Mouse (Mus musculus) forebrain, embryonic 10.5 days (tissue): ENCODE measurements around the gene Arfrp1. TPM values are rescaled to one million over a fixed set of nuclear protein-coding genes. Genes with fewer than 3 reads are reported as not detected.

Source experiments
- DNase-seq: peaks from one replicate; pipeline ENCODE4 v3.0.0-alpha.2; 2017; ENCODE audit warnings: low spot score; ENCODE audit errors: extremely low spot score
- H3K27ac ChIP-seq: fragments of 300-500 bp; sonication (generic); 2 replicates; pipeline ENCODE4 v1.5.1; 2016; ENCODE audit warnings: mild to moderate bottlenecking
- H3K27me3 ChIP-seq: fragments of 300-500 bp; sonication (generic); 2 replicates; pipeline ENCODE4 v1.6.1; 2016; ENCODE audit warnings: mild to moderate bottlenecking; ENCODE audit not compliant: poor library complexity, severe bottlenecking
- H3K36me3 ChIP-seq: fragments of 300-500 bp; sonication (generic); replicated peaks from 2 replicates; pipeline ENCODE4 v1.6.1; 2016; ENCODE audit warnings: mild to moderate bottlenecking, moderate library complexity
- H3K4me1 ChIP-seq: fragments of 300-500 bp; sonication (generic); 2 replicates; pipeline ENCODE4 v1.6.1; 2016
- H3K4me3 ChIP-seq: fragments of 300-500 bp; sonication (generic); 2 replicates; pipeline ENCODE4 v1.5.1; 2016; ENCODE audit warnings: mild to moderate bottlenecking, moderate library complexity
- H3K9me3 ChIP-seq: fragments of 300-500 bp; sonication (generic); 2 replicates; pipeline ENCODE4 v1.6.1; 2016; ENCODE audit warnings: mild to moderate bottlenecking, moderate library complexity
- WGBS: fragments of 180-500 bp; shearing (Covaris S2); methylation state at CpG from one replicate; pipeline ENCODE4 v1.1.7; 2016; 5-methylcytosine and 5-hydroxymethylcytosine counted together
- polyA plus RNA-seq: library from polyadenylated mRNA; unstranded; fragments of >200 nt; fragmentation: Nextera tagmentation; extraction: Ambion mirVana; gene quantifications from 2 replicates; pipeline ENCODE4 v1.2.1, GENCODE M21; 2016

The Arfrp1 gene
- polyA plus RNA-seq, 1 experiment from 2014 or later = 84.5 TPM

DNA sequence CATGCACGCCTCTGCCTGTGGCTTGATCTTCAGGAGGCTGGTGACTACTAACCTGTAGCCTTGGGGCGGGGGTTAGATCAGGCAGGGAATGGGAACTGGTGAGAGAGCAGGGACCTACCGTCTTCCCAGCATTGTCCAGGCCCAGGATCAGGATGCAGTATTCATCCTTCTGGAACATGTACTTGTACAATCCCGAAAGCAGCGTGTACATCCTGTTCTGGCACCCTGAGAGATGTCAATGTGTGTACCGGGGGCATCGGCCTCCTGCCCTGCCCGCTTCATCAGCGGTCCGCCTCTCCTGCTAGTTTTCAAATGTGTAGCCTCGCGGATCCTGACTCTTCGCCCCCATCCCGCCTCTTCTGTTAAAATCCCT is 731 bp downstream of the Arfrp1 start:
- peak overlapping the region; percentile 95 for H3K27ac ChIP-seq
- 14% methylated on average over 14 of the region's 14 CpGs for WGBS

DNA sequence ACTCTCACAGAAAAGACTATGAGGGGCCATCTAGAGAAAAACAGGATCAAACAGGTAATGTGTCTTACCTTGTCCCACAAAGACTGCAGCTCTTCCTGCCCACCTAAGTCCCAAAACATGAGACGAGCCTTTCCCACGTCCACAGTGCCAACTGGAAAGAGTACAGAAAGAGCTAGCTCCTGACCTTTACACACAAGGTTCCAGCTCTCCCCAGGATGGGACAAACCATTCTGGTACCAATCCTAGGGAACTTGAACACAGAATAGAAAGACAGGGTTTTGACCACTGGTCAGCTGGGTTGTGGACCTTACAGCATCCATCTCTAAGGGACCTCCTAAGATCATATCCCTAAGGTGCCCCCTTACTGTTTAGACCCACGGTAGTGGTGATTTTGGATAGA is 1.3 kb downstream of the Arfrp1 start:
- H3K27ac ChIP-seq = peak overlapping the region; percentile 95
- H3K36me3 ChIP-seq = peaks cover 65% of the 10 kb centered on the region
- peaks cover 45% of the 10 kb centered on the region for H3K4me1 ChIP-seq
- no peaks in the 10 kb centered on the region for H3K27me3 ChIP-seq
- 77% methylated on average over 3 of the region's 3 CpGs for WGBS
- H3K4me3 ChIP-seq = peak overlapping the region; percentile 92
- H3K9me3 ChIP-seq = no peaks in the 10 kb centered on the region
- no peak for DNase-seq

More for the DNA sequence above, 731 bp downstream of the Arfrp1 start:
- Histone ChIP-seq H3K9me3 (no peaks in the 10 kb centered on the region), H3K4me1 (peaks cover 46% of the 10 kb centered on the region), H3K27me3 (no peaks in the 10 kb centered on the region), H3K4me3 (peak overlapping the region; percentile 92), H3K36me3 (peaks cover 65% of the 10 kb centered on the region)
- no peak for DNase-seq

DNA sequence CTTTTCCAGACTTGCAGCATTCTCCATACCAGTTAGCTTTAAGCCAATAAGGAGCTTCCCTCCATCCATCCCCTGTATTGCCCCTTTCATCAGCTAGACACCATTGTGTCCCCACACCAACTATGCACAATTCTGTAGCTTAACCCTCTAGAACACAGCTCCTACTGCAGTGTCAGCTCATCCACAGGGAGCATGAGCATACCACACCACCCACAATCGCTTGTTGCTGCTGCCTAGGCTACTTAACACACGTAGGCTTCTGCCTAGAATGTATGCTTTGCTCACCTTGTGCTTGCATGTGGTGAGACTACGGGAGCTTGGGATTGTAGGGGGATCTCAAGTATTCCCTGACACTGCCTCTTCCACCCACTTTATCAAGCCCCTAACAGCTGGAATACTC is 8.4 kb downstream of the Arfrp1 start:
- H3K36me3 ChIP-seq = peaks cover 100% of the 10 kb centered on the region
- H3K4me1 ChIP-seq = no peaks in the 10 kb centered on the region
- 90% methylated on average over 3 of the region's 3 CpGs for WGBS
- H3K27ac ChIP-seq = no peak overlapping the region
- no peak overlapping the region for H3K4me3 ChIP-seq
- H3K27me3 ChIP-seq = no peaks in the 10 kb centered on the region
- no peaks in the 10 kb centered on the region for H3K9me3 ChIP-seq
- no peak for DNase-seq

DNA sequence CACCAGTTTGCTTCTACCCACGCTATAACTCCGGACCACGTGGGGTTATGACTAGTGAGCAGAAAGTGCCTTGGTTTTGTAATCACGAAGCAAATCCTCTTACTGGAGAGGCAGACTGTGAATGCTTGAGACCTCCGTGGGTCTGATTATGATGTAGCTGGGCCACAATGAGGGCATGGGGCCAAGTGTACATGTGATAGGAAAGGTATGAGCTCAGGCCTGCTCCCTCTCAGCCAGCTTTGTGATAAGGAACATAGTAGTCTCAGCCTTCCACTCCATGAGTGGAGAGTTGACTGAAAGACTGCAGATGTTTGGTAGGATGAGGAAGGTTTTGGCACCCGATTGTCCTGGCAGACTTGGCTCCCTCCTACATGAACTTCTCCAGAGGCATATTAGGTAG is 22.4 kb downstream of the Arfrp1 start:
- H3K36me3 ChIP-seq = peaks cover 98% of the 10 kb centered on the region

DNA sequence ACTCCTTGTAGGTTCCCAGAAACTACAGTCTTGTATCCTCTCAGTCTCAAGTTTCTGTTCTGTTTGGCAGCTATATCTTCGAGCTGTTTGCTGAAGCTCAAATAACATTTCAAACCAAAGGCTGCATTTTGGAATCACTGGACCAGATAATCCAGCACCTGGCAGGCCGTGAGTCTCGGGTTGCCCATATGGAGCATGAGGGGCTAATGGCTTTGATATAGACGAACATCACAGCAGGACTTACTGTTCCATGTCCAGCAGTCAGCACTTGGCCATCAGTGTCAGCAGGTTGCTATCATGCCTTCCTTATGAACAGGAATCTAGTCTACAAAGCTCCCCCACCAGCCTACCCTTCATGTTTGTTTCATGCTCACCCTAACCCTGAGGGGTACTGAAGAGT is 24.8 kb downstream of the Arfrp1 start:
- Histone ChIP-seq H3K4me3 (no peak overlapping the region), H3K27ac (no peak overlapping the region), H3K36me3 (peaks cover 98% of the 10 kb centered on the region), H3K4me1 (no peaks in the 10 kb centered on the region), H3K9me3 (no peaks in the 10 kb centered on the region), H3K27me3 (no peaks in the 10 kb centered on the region)
- no peak for DNase-seq
- WGBS = 90% methylated on average over 4 of the region's 4 CpGs

More for the DNA sequence above, 22.4 kb downstream of the Arfrp1 start:
- WGBS = 92% methylated on average over 6 of the region's 6 CpGs
- H3K4me3 ChIP-seq = no peak overlapping the region
- H3K4me1 ChIP-seq = no peaks in the 10 kb centered on the region
- no peaks in the 10 kb centered on the region for H3K27me3 ChIP-seq
- H3K9me3 ChIP-seq = no peaks in the 10 kb centered on the region
- DNase-seq = no peak
- H3K27ac ChIP-seq = no peak overlapping the region

DNA sequence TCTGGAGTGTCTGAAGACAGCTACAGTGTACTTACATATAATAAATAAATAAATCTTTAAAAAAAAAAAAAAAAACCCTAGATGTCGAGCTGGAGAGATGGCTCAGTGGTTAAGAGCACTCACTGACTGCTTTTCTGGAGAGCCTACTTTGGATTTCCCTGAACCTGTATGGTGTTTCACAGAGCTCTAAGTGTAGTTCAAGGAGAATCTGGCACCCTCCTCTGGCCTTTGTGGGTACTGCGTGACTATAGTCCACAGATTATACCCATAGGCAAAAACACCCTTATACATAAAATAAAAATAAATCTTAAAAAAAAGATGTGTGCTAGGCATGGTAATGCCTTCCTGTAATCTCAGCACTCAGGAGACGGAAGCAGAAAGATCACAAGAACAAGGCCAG is 31.2 kb downstream of the Arfrp1 start:
- H3K27me3 ChIP-seq = no peaks in the 10 kb centered on the region
- no peaks in the 10 kb centered on the region for H3K9me3 ChIP-seq
- H3K4me3 ChIP-seq = no peak overlapping the region
- peaks cover 92% of the 10 kb centered on the region for H3K36me3 ChIP-seq
- H3K27ac ChIP-seq = no peak overlapping the region
- peak; percentile 46 for DNase-seq
- no peaks in the 10 kb centered on the region for H3K4me1 ChIP-seq
- WGBS = 69% methylated on average over 3 of the region's 3 CpGs

DNA sequence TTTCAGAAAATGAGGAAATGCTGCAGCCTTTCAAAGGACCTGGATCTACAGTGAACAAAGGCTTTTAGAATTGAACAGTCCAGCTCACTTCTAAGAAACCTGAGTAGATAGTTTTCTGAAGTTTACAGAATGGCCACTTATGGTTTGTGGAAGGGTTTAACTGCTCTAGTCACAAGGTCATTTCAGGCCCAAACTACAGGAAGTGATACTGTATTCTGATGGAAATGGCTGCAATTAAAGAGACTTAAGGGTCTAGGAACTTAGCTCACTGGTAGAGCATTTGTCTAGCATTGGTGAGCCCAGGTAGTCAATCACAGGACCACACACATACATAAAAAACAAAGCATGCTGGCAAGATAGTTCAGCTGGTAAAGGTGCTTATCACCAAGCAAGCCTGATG is 32.7 kb downstream of the Arfrp1 start:
- H3K9me3 ChIP-seq = no peaks in the 10 kb centered on the region
- no peaks in the 10 kb centered on the region for H3K4me1 ChIP-seq
- H3K36me3 ChIP-seq = peaks cover 93% of the 10 kb centered on the region
- H3K27ac ChIP-seq = no peak overlapping the region
- DNase-seq = no peak
- no peak overlapping the region for H3K4me3 ChIP-seq
- no peaks in the 10 kb centered on the region for H3K27me3 ChIP-seq

DNA sequence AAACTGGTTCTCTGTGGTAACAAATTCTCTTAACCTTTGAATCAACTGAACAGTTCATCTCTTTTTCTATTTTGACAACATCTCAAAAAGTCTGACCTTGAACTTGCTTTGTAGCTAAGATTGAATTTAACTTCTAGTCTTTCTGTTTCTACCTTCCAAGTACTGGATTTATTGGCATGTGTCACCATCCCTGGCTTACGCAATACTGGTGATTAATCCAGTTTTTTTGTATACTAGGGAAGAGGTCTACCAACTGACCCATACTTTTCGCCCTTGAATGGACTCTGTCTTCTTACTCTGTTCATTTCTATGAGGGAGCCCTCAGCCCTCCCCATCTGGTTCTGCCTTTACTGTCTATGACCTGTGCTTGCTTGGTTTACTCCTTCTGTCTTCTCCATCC is 39.1 kb downstream of the Arfrp1 start:
- 92% methylated on average over 2 of the region's 2 CpGs for WGBS

DNA sequence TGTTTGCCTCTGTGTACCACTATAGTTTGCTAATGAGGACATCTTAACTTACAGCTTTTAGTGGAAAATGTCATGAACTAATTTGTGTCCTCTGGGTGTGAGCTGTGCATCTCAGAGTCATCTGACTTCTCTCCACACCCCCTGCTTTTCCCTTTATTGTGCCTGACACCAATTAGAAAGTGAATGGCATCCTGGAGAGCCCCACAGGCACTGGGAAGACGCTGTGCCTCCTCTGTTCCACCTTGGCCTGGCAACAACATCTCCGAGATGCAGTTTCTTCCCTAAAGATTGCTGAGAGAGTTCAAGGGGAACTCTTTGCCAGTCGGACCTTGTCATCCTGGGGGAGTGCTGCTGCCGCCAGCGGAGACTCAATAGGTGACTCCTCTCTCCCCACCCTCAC is 43.1 kb downstream of the Arfrp1 start:
- H3K9me3 ChIP-seq = no peaks in the 10 kb centered on the region
- DNase-seq = no peak
- WGBS = 79% methylated on average over 5 of the region's 5 CpGs
- peaks cover 58% of the 10 kb centered on the region for H3K36me3 ChIP-seq
- H3K27me3 ChIP-seq = no peaks in the 10 kb centered on the region
- H3K27ac ChIP-seq = no peak overlapping the region
- peaks cover 16% of the 10 kb centered on the region for H3K4me1 ChIP-seq
- no peak overlapping the region for H3K4me3 ChIP-seq

More for the DNA sequence above, 39.1 kb downstream of the Arfrp1 start:
- no peak overlapping the region for H3K27ac ChIP-seq
- no peaks in the 10 kb centered on the region for H3K27me3 ChIP-seq
- no peaks in the 10 kb centered on the region for H3K4me1 ChIP-seq
- no peak for DNase-seq
- no peaks in the 10 kb centered on the region for H3K9me3 ChIP-seq
- H3K36me3 ChIP-seq = peaks cover 93% of the 10 kb centered on the region
- no peak overlapping the region for H3K4me3 ChIP-seq

DNA sequence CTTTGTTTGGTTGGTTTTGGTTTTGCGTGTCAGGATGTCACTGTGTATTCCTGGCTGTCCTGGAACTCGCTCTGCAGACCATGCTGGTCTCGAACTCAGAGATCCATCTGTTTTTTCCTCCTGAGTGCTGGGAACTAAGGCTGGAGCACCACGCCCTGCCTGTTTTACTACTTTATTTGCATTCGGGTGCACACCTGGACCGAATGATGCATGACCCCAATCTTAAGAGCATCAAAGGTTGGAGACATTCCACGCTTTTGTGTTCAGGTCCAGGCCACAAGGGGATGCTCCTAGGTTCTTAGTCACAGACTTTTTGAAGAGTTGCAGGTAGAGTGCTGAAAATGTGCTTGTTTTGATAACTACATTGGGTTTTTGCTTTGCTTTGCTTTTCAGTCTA is 45.1 kb downstream of the Arfrp1 start:
- peaks cover 38% of the 10 kb centered on the region for H3K36me3 ChIP-seq
- peak overlapping the region; percentile 68 for H3K4me3 ChIP-seq
- WGBS = 17% methylated on average over 7 of the region's 7 CpGs
- H3K9me3 ChIP-seq = no peaks in the 10 kb centered on the region
- peaks cover 16% of the 10 kb centered on the region for H3K4me1 ChIP-seq
- no peak for DNase-seq
- peaks cover 16% of the 10 kb centered on the region for H3K27me3 ChIP-seq
- peak overlapping the region; percentile 90 for H3K27ac ChIP-seq

DNA sequence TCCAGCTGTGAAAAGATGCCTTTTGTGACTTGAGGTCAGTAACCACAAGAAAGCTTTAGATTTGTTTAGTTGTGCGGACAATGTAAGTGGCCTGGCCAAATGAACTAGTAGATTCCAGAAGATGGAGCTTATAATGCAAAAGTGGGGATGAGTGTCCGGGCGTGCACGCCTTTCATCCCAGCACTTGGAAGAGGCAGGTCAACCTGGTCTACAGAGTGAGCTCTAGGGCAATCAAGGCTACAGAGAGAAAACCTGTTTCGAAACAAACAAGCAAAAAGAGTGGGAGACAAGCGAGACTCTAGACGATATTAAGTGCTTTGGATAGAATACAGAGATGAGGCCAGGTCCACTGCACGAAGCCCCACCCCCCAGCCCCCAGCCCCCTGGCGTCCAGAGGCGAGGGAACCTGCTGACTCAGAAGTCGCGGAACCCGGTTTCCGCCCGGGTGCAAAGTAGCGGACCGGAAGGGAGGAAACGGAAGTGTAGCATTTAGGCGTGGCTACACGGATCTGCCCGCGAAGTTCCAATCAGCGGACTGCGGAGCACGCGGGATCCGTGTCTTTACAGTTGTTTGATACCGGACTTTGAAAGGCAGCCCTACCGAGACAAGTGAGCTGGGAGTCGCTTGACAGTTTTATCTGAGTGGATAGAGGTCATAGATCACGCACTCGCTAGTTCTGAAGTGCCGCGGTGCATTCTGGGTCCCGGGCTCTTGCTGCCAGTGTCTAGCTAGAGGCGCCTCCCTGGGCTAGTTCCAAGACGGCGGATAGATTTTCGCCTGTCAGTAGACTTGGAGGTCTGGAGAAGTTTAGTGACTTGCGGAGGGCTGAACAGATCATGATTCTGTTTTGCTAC is 45.7 kb downstream of the Arfrp1 start, which contains the start of gene Rtel1:
Rtel1 (plus strand) TSS at position 492 of the 855 bp plus-strand sequence.
- 6% methylated on average over 40 of the region's 40 CpGs for WGBS
- DNase-seq = peak; percentile 91
- peaks cover 22% of the 10 kb centered on the region for H3K27me3 ChIP-seq
- H3K9me3 ChIP-seq = no peaks in the 10 kb centered on the region
- H3K27ac ChIP-seq = peak within 1 kb of the TSS; percentile 90
- peak within 1 kb of the TSS; percentile 68 for H3K4me3 ChIP-seq
- peaks cover 31% of the 10 kb centered on the region for H3K36me3 ChIP-seq
- peaks cover 18% of the 10 kb centered on the region for H3K4me1 ChIP-seq

DNA sequence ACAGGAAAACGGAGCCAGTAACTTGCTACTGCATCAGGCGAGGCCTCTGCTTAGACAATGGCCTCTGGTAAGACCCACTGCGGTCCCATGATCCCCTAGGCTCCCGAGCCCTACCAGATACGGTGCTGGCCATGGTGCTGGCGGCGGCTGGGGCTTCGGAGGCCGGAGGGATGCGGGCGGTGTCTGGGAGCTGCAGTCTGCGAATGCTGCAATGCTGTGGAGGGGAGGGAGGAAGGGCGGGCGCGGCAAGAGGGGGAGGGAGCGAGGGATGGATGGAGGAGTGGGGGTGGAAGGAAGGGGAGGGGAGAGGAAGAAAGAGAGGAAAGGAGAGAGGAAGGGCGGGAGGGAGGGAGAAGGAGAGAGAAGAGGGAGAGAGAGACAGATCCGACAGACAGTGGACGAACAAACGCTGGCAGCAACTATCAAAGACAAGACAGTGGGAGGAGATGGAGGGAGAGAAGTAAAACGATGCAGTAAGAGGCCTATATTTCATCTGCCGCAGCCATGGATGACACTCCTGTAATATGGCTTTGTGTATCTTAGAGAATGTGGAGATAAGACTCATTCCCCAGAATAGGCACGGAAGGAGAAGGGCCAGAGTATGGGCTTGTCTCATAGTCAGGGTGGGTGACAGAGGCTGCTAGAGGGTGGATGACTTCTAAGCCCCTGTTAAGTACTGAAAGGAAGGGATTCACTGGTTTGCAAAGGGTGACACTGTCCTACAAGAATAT is 51.0 kb downstream of the Arfrp1 start, which contains the start of gene Stmn3:
Stmn3 (minus strand) TSS at position 421 of the 731 bp plus-strand sequence.
- H3K9me3 ChIP-seq = no peaks in the 10 kb centered on the region
- H3K4me1 ChIP-seq = peaks cover 24% of the 10 kb centered on the region
- WGBS = 7% methylated on average over 23 of the region's 23 CpGs
- H3K36me3 ChIP-seq = no peaks in the 10 kb centered on the region
- H3K27me3 ChIP-seq = peaks cover 50% of the 10 kb centered on the region
- peak; percentile 73 for DNase-seq
- H3K27ac ChIP-seq = peak within 1 kb of the TSS; percentile 87
- H3K4me3 ChIP-seq = peak within 1 kb of the TSS; percentile 71
